Mouse (Mus musculus) midbrain, embryonic 15.5 days (tissue): ENCODE measurements around the gene Bcas3. TPM values are rescaled to one million over a fixed set of nuclear protein-coding genes. Genes with fewer than 3 reads are reported as not detected.

Experiments
- ATAC-seq: fragments of 200-750 bp; cut with Nextera tagmentation; replicated peaks from 2 replicates; pipeline ENCODE4 v1.8.0; 2017; ENCODE audit warnings: moderate TSS enrichment
- H3K27ac ChIP-seq: fragments of 300-500 bp; sonication (generic); 2 replicates; pipeline ENCODE4 v1.5.1; 2015; ENCODE audit warnings: mild to moderate bottlenecking, inconsistent platforms
- H3K27me3 ChIP-seq: fragments of 300-500 bp; sonication (generic); replicated peaks from 2 replicates; pipeline ENCODE4 v1.6.1; 2015; ENCODE audit warnings: inconsistent platforms
- H3K36me3 ChIP-seq: fragments of 300-500 bp; sonication (generic); replicated peaks from 2 replicates; pipeline ENCODE4 v1.6.1; 2015; ENCODE audit warnings: inconsistent platforms
- H3K4me1 ChIP-seq: fragments of 300-500 bp; sonication (generic); 2 replicates; pipeline ENCODE4 v1.6.1; 2015; ENCODE audit warnings: inconsistent platforms
- H3K4me2 ChIP-seq: fragments of 300-500 bp; sonication (generic); 2 replicates; pipeline ENCODE4 v1.6.1; 2015; ENCODE audit warnings: inconsistent platforms, mild to moderate bottlenecking, moderate library complexity
- H3K4me3 ChIP-seq: fragments of 300-500 bp; sonication (generic); 2 replicates; pipeline ENCODE4 v1.5.1; 2015; ENCODE audit warnings: mild to moderate bottlenecking, inconsistent platforms
- H3K9ac ChIP-seq: fragments of 300-500 bp; sonication (generic); 2 replicates; pipeline ENCODE4 v1.6.1; 2015; ENCODE audit warnings: mild to moderate bottlenecking, inconsistent platforms
- H3K9me3 ChIP-seq: fragments of 300-500 bp; sonication (generic); 2 replicates; pipeline ENCODE4 v1.6.1; 2016; ENCODE audit warnings: inconsistent platforms
- WGBS: fragments of 180-500 bp; shearing (Covaris S2); methylation state at CpG from one replicate; pipeline ENCODE4 v1.1.7; 2015; ENCODE audit warnings: mixed read lengths; 5-methylcytosine and 5-hydroxymethylcytosine counted together
- polyA plus RNA-seq: library from polyadenylated mRNA; unstranded; fragments of >200 nt; fragmentation: Nextera tagmentation; extraction: Ambion mirVana; gene quantifications from 2 replicates; pipeline ENCODE4 v1.2.1, GENCODE M21; 2015

Gene Bcas3
- polyA plus RNA-seq, 1 experiment from 2014 or later = 30.8 TPM

- H3K27me3 ChIP-seq = no peaks in the 10 kb centered on the region
- 66% methylated on average over 4 of the region's 4 CpGs for WGBS
- H3K4me1 ChIP-seq = peaks cover 42% of the 10 kb centered on the region
- no peak for ATAC-seq
- no peaks in the 10 kb centered on the region for H3K36me3 ChIP-seq
- no peak overlapping the region for H3K9ac ChIP-seq
- no peaks in the 10 kb centered on the region for H3K9me3 ChIP-seq
- H3K27ac ChIP-seq = no peak overlapping the region
- H3K4me3 ChIP-seq = no peak overlapping the region
- no peak overlapping the region for H3K4me2 ChIP-seq
Measured at GRCm38 (mm10) chr11:85641486-85641885, 288.5 kb downstream of the Bcas3 start.

- Histone ChIP-seq H3K4me3 (no peak overlapping the region), H3K4me1 (peaks cover 42% of the 10 kb centered on the region), H3K36me3 (no peaks in the 10 kb centered on the region), H3K27me3 (no peaks in the 10 kb centered on the region), H3K4me2 (no peak overlapping the region), H3K9ac (no peak overlapping the region), H3K9me3 (no peaks in the 10 kb centered on the region), H3K27ac (no peak overlapping the region)
- ATAC-seq = no peak
- WGBS = 66% methylated on average over 6 of the region's 6 CpGs
Measured at GRCm38 (mm10) chr11:85642591-85642990, 289.6 kb downstream of the Bcas3 start.

- Histone ChIP-seq H3K36me3 (no peaks in the 10 kb centered on the region), H3K4me3 (no peak overlapping the region), H3K27me3 (no peaks in the 10 kb centered on the region), H3K9ac (no peak overlapping the region), H3K4me1 (peaks cover 42% of the 10 kb centered on the region), H3K27ac (no peak overlapping the region), H3K4me2 (no peak overlapping the region), H3K9me3 (no peaks in the 10 kb centered on the region)
- ATAC-seq = no peak
- 86% methylated on average over 4 of the region's 4 CpGs for WGBS
Measured at GRCm38 (mm10) chr11:85643025-85643424, 290.1 kb downstream of the Bcas3 start.

- H3K4me2 ChIP-seq = no peak overlapping the region
- H3K27me3 ChIP-seq = no peaks in the 10 kb centered on the region
- no peak overlapping the region for H3K4me3 ChIP-seq
- H3K36me3 ChIP-seq = no peaks in the 10 kb centered on the region
- peaks cover 42% of the 10 kb centered on the region for H3K4me1 ChIP-seq
- 50% methylated on average over 10 of the region's 10 CpGs for WGBS
- no peak overlapping the region for H3K27ac ChIP-seq
- no peak for ATAC-seq
- H3K9ac ChIP-seq = no peak overlapping the region
- H3K9me3 ChIP-seq = no peaks in the 10 kb centered on the region
Measured at GRCm38 (mm10) chr11:85643479-85644000, 290.6 kb downstream of the Bcas3 start.

- H3K4me1 ChIP-seq = peaks cover 36% of the 10 kb centered on the region
- no peaks in the 10 kb centered on the region for H3K27me3 ChIP-seq
- H3K27ac ChIP-seq = no peak overlapping the region
- H3K4me3 ChIP-seq = no peak overlapping the region
- no peak for ATAC-seq
- H3K9me3 ChIP-seq = no peaks in the 10 kb centered on the region
- 77% methylated on average over 12 of the region's 12 CpGs for WGBS
- H3K4me2 ChIP-seq = no peak overlapping the region
- H3K9ac ChIP-seq = no peak overlapping the region
- no peaks in the 10 kb centered on the region for H3K36me3 ChIP-seq
Measured at GRCm38 (mm10) chr11:85644027-85644747, 291.2 kb downstream of the Bcas3 start.

GRCm38 (mm10) chr11:85644748-85645060 is 291.7 kb downstream of the Bcas3 start:
- 79% methylated on average over 6 of the region's 6 CpGs for WGBS
- no peak overlapping the region for H3K9ac ChIP-seq
- no peaks in the 10 kb centered on the region for H3K27me3 ChIP-seq
- no peaks in the 10 kb centered on the region for H3K9me3 ChIP-seq
- no peak overlapping the region for H3K27ac ChIP-seq
- H3K4me3 ChIP-seq = no peak overlapping the region
- no peaks in the 10 kb centered on the region for H3K36me3 ChIP-seq
- no peak for ATAC-seq
- peaks cover 33% of the 10 kb centered on the region for H3K4me1 ChIP-seq
- H3K4me2 ChIP-seq = no peak overlapping the region

GRCm38 (mm10) chr11:85645152-85645835 is 292.3 kb downstream of the Bcas3 start:
- Histone ChIP-seq H3K4me1 (peaks cover 27% of the 10 kb centered on the region), H3K36me3 (no peaks in the 10 kb centered on the region), H3K9ac (no peak overlapping the region), H3K4me2 (no peak overlapping the region), H3K27ac (no peak overlapping the region), H3K9me3 (no peaks in the 10 kb centered on the region), H3K4me3 (no peak overlapping the region), H3K27me3 (no peaks in the 10 kb centered on the region)
- no peak for ATAC-seq
- WGBS = 75% methylated on average over 7 of the region's 7 CpGs

GRCm38 (mm10) chr11:85648893-85649292 is 295.9 kb downstream of the Bcas3 start:
- Histone ChIP-seq H3K27me3 (no peaks in the 10 kb centered on the region), H3K36me3 (no peaks in the 10 kb centered on the region), H3K4me2 (no peak overlapping the region), H3K4me1 (peaks cover 7% of the 10 kb centered on the region; the same call in 1 of the 2 replicates), H3K9ac (no peak overlapping the region), H3K9me3 (no peaks in the 10 kb centered on the region), H3K27ac (no peak overlapping the region), H3K4me3 (no peak overlapping the region)
- 75% methylated on average over 3 of the region's 3 CpGs for WGBS
- ATAC-seq = no peak

GRCm38 (mm10) chr11:85649373-85649772 is 296.4 kb downstream of the Bcas3 start:
- ATAC-seq = no peak

GRCm38 (mm10) chr11:85657471-85657870 is 304.5 kb downstream of the Bcas3 start:
- no peaks in the 10 kb centered on the region for H3K27me3 ChIP-seq
- 70% methylated on average over 4 of the region's 4 CpGs for WGBS

More at GRCm38 (mm10) chr11:85649373-85649772, 296.4 kb downstream of the Bcas3 start:
- H3K4me2 ChIP-seq = no peak overlapping the region
- no peaks in the 10 kb centered on the region for H3K27me3 ChIP-seq
- peaks cover 3% of the 10 kb centered on the region; the same call in 1 of the 2 replicates for H3K4me1 ChIP-seq
- no peaks in the 10 kb centered on the region for H3K36me3 ChIP-seq
- H3K27ac ChIP-seq = no peak overlapping the region
- no peak overlapping the region for H3K4me3 ChIP-seq
- 83% methylated on average over 9 of the region's 9 CpGs for WGBS
- H3K9ac ChIP-seq = no peak overlapping the region
- no peaks in the 10 kb centered on the region for H3K9me3 ChIP-seq

GRCm38 (mm10) chr11:85660304-85660703 is 307.3 kb downstream of the Bcas3 start:
- 91% methylated on average over 4 of the region's 4 CpGs for WGBS
- Histone ChIP-seq H3K9me3 (no peaks in the 10 kb centered on the region), H3K9ac (no peak overlapping the region), H3K27me3 (no peaks in the 10 kb centered on the region), H3K4me3 (no peak overlapping the region), H3K4me2 (no peak overlapping the region), H3K27ac (no peak overlapping the region), H3K4me1 (peaks cover 7% of the 10 kb centered on the region; the same call in 1 of the 2 replicates), H3K36me3 (no peaks in the 10 kb centered on the region)
- no peak for ATAC-seq

More at GRCm38 (mm10) chr11:85657471-85657870, 304.5 kb downstream of the Bcas3 start:
- H3K4me1 ChIP-seq = peaks cover 7% of the 10 kb centered on the region; the same call in 1 of the 2 replicates
- H3K4me2 ChIP-seq = no peak overlapping the region
- no peak overlapping the region for H3K9ac ChIP-seq
- H3K4me3 ChIP-seq = no peak overlapping the region
- H3K27ac ChIP-seq = no peak overlapping the region
- H3K36me3 ChIP-seq = no peaks in the 10 kb centered on the region
- no peaks in the 10 kb centered on the region for H3K9me3 ChIP-seq
- no peak for ATAC-seq

GRCm38 (mm10) chr11:85667176-85667575 is 314.2 kb downstream of the Bcas3 start:
- no peak overlapping the region for H3K9ac ChIP-seq
- no peaks in the 10 kb centered on the region for H3K36me3 ChIP-seq
- no peak overlapping the region for H3K27ac ChIP-seq
- 67% methylated on average over 7 of the region's 7 CpGs for WGBS
- no peaks in the 10 kb centered on the region for H3K27me3 ChIP-seq
- H3K4me1 ChIP-seq = peaks cover 14% of the 10 kb centered on the region
- H3K9me3 ChIP-seq = no peaks in the 10 kb centered on the region
- no peak for ATAC-seq
- H3K4me2 ChIP-seq = no peak overlapping the region
- no peak overlapping the region for H3K4me3 ChIP-seq
